In genomic region chr5:21496881-21497280, GRCm38 (mm10) we compare ENCODE assay signal across 20 mouse cellular contexts. TPM values are rescaled to one million over a fixed set of nuclear protein-coding genes. Genes with fewer than 3 reads are reported as not detected.
DNase-seq lines count a peak whose midpoint lies in the region; ATAC-seq and TF ChIP-seq lines count a peak whose summit lies in the region.
"Had no signal": no experiment of that assay in that cellular context is flagged by ENCODE, and none has a peak within 500 bp of the region (broad histone marks: within the 10 kb centered on the region; RNA-seq: fewer than 3 reads in every experiment).

No protein-coding gene starts in this region.

- H3K36me3 ChIP-seq in embryonic facial prominence, embryonic 14.5 days (ENCODE audit: control insufficient read depth, insufficient read depth, low read length) = no peaks in the 10 kb centered on the region
- no peaks in the 10 kb centered on the region for H3K36me3 ChIP-seq in heart, embryonic 13.5 days
- H3K36me3 ChIP-seq in limb, embryonic 14.5 days (ENCODE audit: control insufficient read depth, insufficient read depth, low read length) = no peaks in the 10 kb centered on the region
- H3K36me3 ChIP-seq: hindbrain, embryonic 10.5 days had no signal

- TF ChIP-seq POLR2A in limb, embryonic 14.5 days (IDR thresholded peaks at IDR 0.05; ENCODE audit: borderline replicate concordance, extremely low read depth, insufficient read depth, insufficient read length) = no peak

- peak; percentile 17 for ATAC-seq in embryonic facial prominence, embryonic 14.5 days (ENCODE audit: low read depth)
- no peak for ATAC-seq in heart, embryonic 13.5 days (ENCODE audit: extremely low read depth, insufficient number of reproducible peaks, low FRiP score, low TSS enrichment)
- no peak for ATAC-seq in limb, embryonic 14.5 days (ENCODE audit: low FRiP score, low read depth)
- ATAC-seq: activated CD4-positive, CD25-positive, alpha-beta regulatory T cell, adult 4 months; forebrain, embryonic 16.5 days had no signal

- H3K9ac ChIP-seq in embryonic facial prominence, embryonic 14.5 days (ENCODE audit: low read depth, low read length) = no peak overlapping the region
- no peak overlapping the region for H3K9ac ChIP-seq in heart, embryonic 13.5 days
- H3K9ac ChIP-seq in limb, embryonic 14.5 days (ENCODE audit: low read depth, low read length, severe bottlenecking) = no peak overlapping the region

- H3K4me3 ChIP-seq in embryonic facial prominence, embryonic 14.5 days (ENCODE audit: low read depth, low read length) = no peak overlapping the region
- H3K4me3 ChIP-seq in heart, embryonic 13.5 days = no peak overlapping the region
- no peak overlapping the region for H3K4me3 ChIP-seq in limb, embryonic 14.5 days (replicated peaks; ENCODE audit: low read length)
- H3K4me3 ChIP-seq: erythroblast, embryonic 14.5 days; hindbrain, embryonic 10.5 days had no signal

- H3K27me3 ChIP-seq in embryonic facial prominence, embryonic 14.5 days (replicated peaks; ENCODE audit: control insufficient read depth, insufficient read depth, low read length) = no peaks in the 10 kb centered on the region
- H3K27me3 ChIP-seq in heart, embryonic 13.5 days (replicated peaks) = no peaks in the 10 kb centered on the region
- no peaks in the 10 kb centered on the region for H3K27me3 ChIP-seq in limb, embryonic 14.5 days (ENCODE audit: control insufficient read depth, insufficient read depth, low read length)
- H3K27me3 ChIP-seq: CH12.LX had no signal

- peak; percentile 67 for DNase-seq in gastrocnemius, adult 18-20 months (ENCODE audit: low spot score)
- DNase-seq in gastrocnemius, postnatal 10 days = no peak
- DNase-seq in embryonic facial prominence, embryonic 14.5 days (ENCODE audit: low spot score) = peak; percentile 55
- DNase-seq in limb, embryonic 14.5 days (ENCODE audit: low spot score) = no peak
- DNase-seq in ovary, postnatal 36 days (ENCODE audit: low spot score) = no peak
- no peak for DNase-seq in layer of hippocampus, postnatal 25 days (ENCODE audit: extremely low spot score in 1 of 2, low spot score in 1 of 2)
- DNase-seq in natural killer cell, adult 2 months (ENCODE audit: low spot score in 2 of 2) = no peak
- DNase-seq: adrenal gland, postnatal 25 days; cerebellum, adult 8-10 months; kidney, postnatal 36 days; right cerebral cortex, postnatal 14 days; thymus, adult 18-20 months had no signal

- no peak overlapping the region for H3K4me2 ChIP-seq in embryonic facial prominence, embryonic 14.5 days (ENCODE audit: low read depth, low read length)
- H3K4me2 ChIP-seq in heart, embryonic 13.5 days = no peak overlapping the region
- H3K4me2 ChIP-seq in limb, embryonic 14.5 days (replicated peaks; ENCODE audit: low read depth, low read length, severe bottlenecking) = no peak overlapping the region
- H3K4me2 ChIP-seq: midbrain, embryonic 11.5 days had no signal

- H3K9me3 ChIP-seq in embryonic facial prominence, embryonic 14.5 days (ENCODE audit: control insufficient read depth, low read length) = no peaks in the 10 kb centered on the region
- no peaks in the 10 kb centered on the region for H3K9me3 ChIP-seq in heart, embryonic 13.5 days
- H3K9me3 ChIP-seq in limb, embryonic 14.5 days (ENCODE audit: control insufficient read depth, low read length) = no peaks in the 10 kb centered on the region
- H3K9me3 ChIP-seq: hindbrain, embryonic 10.5 days had no signal

- WGBS in embryonic facial prominence, embryonic 14.5 days = 21% methylated on average over 3 of the region's 3 CpGs
- WGBS in heart, embryonic 13.5 days = 57% methylated on average over 3 of the region's 3 CpGs
- 26% methylated on average over 3 of the region's 3 CpGs for WGBS in limb, embryonic 14.5 days

- peak overlapping the region; percentile 50; the same call in 1 of the 2 replicates for H3K27ac ChIP-seq in embryonic facial prominence, embryonic 14.5 days (replicated peaks; ENCODE audit: low read depth, low read length)
- peak overlapping the region; percentile 29; the same call in 1 of the 2 replicates for H3K27ac ChIP-seq in heart, embryonic 13.5 days (replicated peaks)
- H3K27ac ChIP-seq in limb, embryonic 14.5 days (replicated peaks; ENCODE audit: low read depth, low read length) = peak overlapping the region; percentile 14; the same call in 1 of the 2 replicates
- H3K27ac ChIP-seq: hindbrain, embryonic 10.5 days had no signal

- H3K4me1 ChIP-seq in embryonic facial prominence, embryonic 14.5 days (ENCODE audit: control insufficient read depth, insufficient read depth, low read length) = peaks cover 39% of the 10 kb centered on the region
- H3K4me1 ChIP-seq in heart, embryonic 13.5 days = peaks cover 16% of the 10 kb centered on the region
- peaks cover 29% of the 10 kb centered on the region for H3K4me1 ChIP-seq in limb, embryonic 14.5 days (ENCODE audit: control insufficient read depth, insufficient read depth, low read length)

RNA-seq across cellular contexts. Expression of gene Lrrc17, which starts 46.5 kb away (rescaled TPM):
- total RNA-seq in gastrocnemius, adult 18-20 months (2021) = 1 to 10 TPM; 1.2 to 1.3 TPM
- total RNA-seq in gastrocnemius, postnatal 10 days (2021) = 10 to 100 TPM; 23.3 to 28.8 TPM
- polyA plus RNA-seq in embryonic facial prominence, embryonic 14.5 days (2014; fragmentation: Nextera tagmentation; extraction: Ambion mirVana) = 138 and 151 TPM in 2 replicates
- 11.2 and 14.3 TPM in 2 replicates for polyA plus RNA-seq in heart, embryonic 13.5 days (2015; fragmentation: Nextera tagmentation; extraction: Ambion mirVana)
- 87.7 and 102 TPM in 2 replicates for polyA plus RNA-seq in limb, embryonic 14.5 days (2012; rRNA removed)
- polyA plus RNA-seq in limb, embryonic 14.5 days (2014; fragmentation: Nextera tagmentation; extraction: Ambion mirVana) = 109 and 116 TPM in 2 replicates
- under 1 TPM; 0.33 to 0.44 TPM for total RNA-seq in layer of hippocampus, postnatal 25 days (2021)
- total RNA-seq: CH12.LX had no signal
- polyA plus RNA-seq: cortical plate, adult 2 months; erythroblast, embryonic 14.5 days had no signal

Comparison
In these comparisons a context has a peak if more than half of its experiments do, and no peak if none do; other contexts are left out.
1. DNase-seq: peak in gastrocnemius, adult 18-20 months (single experiment) and embryonic facial prominence, embryonic 14.5 days (single experiment); none in gastrocnemius, postnatal 10 days (single experiment), limb, embryonic 14.5 days (single experiment), ovary, postnatal 36 days (single experiment), layer of hippocampus, postnatal 25 days (0 of 2) and natural killer cell, adult 2 months (0 of 2).
2. RNA of gene Lrrc17, which starts 46.5 kb away (total RNA-seq): 23.3 to 28.8 TPM in gastrocnemius, postnatal 10 days; 1.2 to 1.3 TPM in gastrocnemius, adult 18-20 months and 0.33 to 0.44 TPM in layer of hippocampus, postnatal 25 days; every median in the first group is over 10 times any median in the second.
3. Peak in every context shown above with its lines, with median percentiles within 50 percentile points of each other: H3K27ac ChIP-seq.